ENCODE assay signal across 9 mouse cellular contexts in the genomic region with DNA sequence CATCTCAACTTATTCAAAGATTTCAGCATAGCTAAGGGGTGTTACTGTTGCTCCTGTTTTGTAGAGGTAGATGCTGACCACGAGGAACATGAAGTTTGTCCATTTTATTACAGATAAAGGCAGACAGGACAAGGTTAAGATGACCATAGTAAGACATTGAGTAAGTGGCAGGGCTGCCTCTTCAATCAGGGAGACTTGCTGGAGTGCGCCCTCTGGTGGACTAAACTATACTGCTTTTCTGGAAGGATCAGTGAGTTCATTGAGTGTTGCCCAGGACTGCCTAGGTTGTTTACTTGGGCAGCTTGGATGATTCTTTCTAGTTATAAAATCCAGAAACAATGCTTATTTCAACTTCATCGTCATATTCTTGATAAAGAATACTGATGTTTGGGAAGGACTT. TPM values are rescaled to one million over a fixed set of nuclear protein-coding genes. Genes with fewer than 3 reads are reported as not detected.
A peak's percentile ranks its signal among the peaks of the same experiment; 100 is the strongest.
DNase-seq lines count a peak whose midpoint lies in the region; TF ChIP-seq lines count a peak whose summit lies in the region.
"Had no signal": no experiment of that assay in that cellular context is flagged by ENCODE, and none has a peak within 500 bp of the region (broad histone marks: within the 10 kb centered on the region; RNA-seq: fewer than 3 reads in every experiment).

No protein-coding gene starts in this region.

- DNase-seq in A20 (ENCODE audit: low read depth, low spot score) (peak; percentile 65), NIH3T3 (ENCODE audit: low read depth) (peak; percentile 85)
- DNase-seq in cerebellum, adult 9-10 months: peak; percentile 50
- DNase-seq in frontal cortex, postnatal 10 days (ENCODE audit: low spot score in 2 of 2): peak; percentile 6 to 54
- DNase-seq in kidney, adult 2 months: peak; percentile 83
- peak; percentile 66 for DNase-seq in left cerebral cortex, postnatal 4 days
- peak; percentile 6 to 46 for DNase-seq in natural killer cell, adult 2 months (ENCODE audit: low spot score in 2 of 2)
- DNase-seq in testis, postnatal 10 days (ENCODE audit: low spot score): peak; percentile 85

- TF ChIP-seq CTCF in kidney, adult 2 months (conservative IDR thresholded peaks at IDR 0.05; ENCODE audit: insufficient read depth, insufficient read length, low read depth, low read length): peak; percentile 83

- 22% methylated on average over 3 of the region's 3 CpGs for WGBS in kidney, adult 2 months

- no peaks in the 10 kb centered on the region for H3K27me3 ChIP-seq in kidney, adult 2 months (replicated peaks; ENCODE audit: control insufficient read depth, insufficient read depth, low read length)

- intact Hi-C loops in left cerebral cortex, postnatal 4 days (cut with DNase I): loop anchor here (5.0 kb wide), 1 partner anchor 334 kb away; no protein-coding TSS in a partner anchor

- H3K4me1 ChIP-seq in kidney, adult 2 months (ENCODE audit: control insufficient read depth, insufficient read depth, low read length): no peaks in the 10 kb centered on the region

- no peaks in the 10 kb centered on the region for H3K36me3 ChIP-seq in kidney, adult 2 months (ENCODE audit: control insufficient read depth, insufficient read depth, low read length)

- no peak overlapping the region for H3K4me3 ChIP-seq in kidney, adult 2 months (ENCODE audit: insufficient read depth, low read depth, low read length)

- H3K27ac ChIP-seq in kidney, adult 2 months (ENCODE audit: insufficient read depth, low read depth, low read length): no peak overlapping the region

- no peak for TF ChIP-seq POLR2A in kidney, adult 2 months (IDR thresholded peaks at IDR 0.05; ENCODE audit: low read depth, low read length)

RNA-seq across cellular contexts. Expression of gene Akr1c14, which starts 47.1 kb away (rescaled TPM):
- 11.4 and 14.1 TPM in 2 replicates for polyA plus RNA-seq in kidney, adult 2 months (2012; rRNA removed)
- under 1 TPM; 0.68 TPM for total RNA-seq in left cerebral cortex, postnatal 4 days (2021)

RNA-seq across cellular contexts. Expression of gene Ucn3, which starts 56.5 kb away (rescaled TPM):
- polyA plus RNA-seq in kidney, adult 2 months (2012; rRNA removed): not detected in 2 replicates
- total RNA-seq in left cerebral cortex, postnatal 4 days (2021): under 1 TPM in 1 of 2 experiments, not detected in 1; 0.24 TPM
- total RNA-seq: gastrocnemius, postnatal 36 days had no signal

Comparison
In these comparisons a context has a peak if more than half of its experiments do, and no peak if none do; other contexts are left out.
1. DNase-seq: peak in every context shown above with its lines; median percentile 85 in NIH3T3; 85 in testis, postnatal 10 days; 83 in kidney, adult 2 months; 66 in left cerebral cortex, postnatal 4 days; 65 in A20; 50 in cerebellum, adult 9-10 months; 30 in frontal cortex, postnatal 10 days; 26 in natural killer cell, adult 2 months.